Mouse (Mus musculus): Measurements from ENCODE around the gene Sptbn1.

DNA sequence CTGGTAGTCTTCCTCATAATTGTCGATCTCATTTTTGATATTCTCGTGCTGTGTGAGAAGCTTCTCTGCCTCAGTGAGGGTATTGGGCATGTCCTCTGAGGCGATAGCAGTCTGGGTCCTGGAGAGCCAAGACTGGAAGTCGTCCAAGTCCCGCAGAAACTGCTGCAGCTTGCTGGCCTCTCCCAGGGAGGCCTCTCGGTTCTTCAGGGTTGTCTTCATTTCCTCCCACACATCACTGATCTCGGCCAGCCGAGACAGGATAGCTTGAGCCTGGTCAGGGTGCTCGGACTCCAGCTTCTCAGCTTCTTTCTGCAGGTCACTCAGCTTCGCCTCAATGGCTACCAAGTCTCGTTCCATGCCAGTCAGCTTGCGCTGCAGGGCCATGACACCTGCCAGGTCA, 130.9 kb downstream of the Sptbn1 start:
- TF ChIP-seq CTCF (IDR thresholded peaks at IDR 0.05; ENCODE audit: low read depth) (no peak), EP300 (IDR thresholded peaks at IDR 0.05; ENCODE audit: low read depth) (no peak)
